In genomic region chr17:53678716-53679115, GRCm38 (mm10) we compare ENCODE assay signal across 8 mouse cellular contexts. TPM values are rescaled to one million over a fixed set of nuclear protein-coding genes. Genes with fewer than 3 reads are reported as not detected.
DNase-seq lines count a peak whose midpoint lies in the region; ATAC-seq and TF ChIP-seq lines count a peak whose summit lies in the region.
"Had no signal": no experiment of that assay in that cellular context is flagged by ENCODE, and none has a peak within 500 bp of the region (broad histone marks: within the 10 kb centered on the region; RNA-seq: fewer than 3 reads in every experiment).

No protein-coding gene starts in this region.

- H3K36me3 ChIP-seq in testis, adult 2 months (ENCODE audit: control insufficient read depth, insufficient read depth, low read length): no peaks in the 10 kb centered on the region

- H3K27ac ChIP-seq in testis, adult 2 months (ENCODE audit: control insufficient read depth, insufficient read depth, low read depth, low read length): no peak overlapping the region
- H3K27ac ChIP-seq: liver, embryonic 15.5 days had no signal

- no peak for DNase-seq in testis, postnatal 14 days (ENCODE audit: low spot score)
- peak; percentile 71 to 77 for DNase-seq in cerebellum, postnatal 25 days
- peak; percentile 43 for DNase-seq in kidney, adult 9 months
- peak; percentile 51 for DNase-seq in left cerebral cortex, postnatal 4 days
- DNase-seq in right cerebral cortex, postnatal 10 days (ENCODE audit: low spot score in 2 of 2): peak; percentile 43 to 61

- no peak for TF ChIP-seq CTCF in testis, adult 2 months (IDR thresholded peaks at IDR 0.05; ENCODE audit: control insufficient read depth, insufficient read depth, insufficient replicate concordance, low read depth, low read length)

- H3K4me1 ChIP-seq in testis, adult 2 months (ENCODE audit: control insufficient read depth, insufficient read depth, low read length): no peaks in the 10 kb centered on the region

- H3K27me3 ChIP-seq in testis, adult 2 months (ENCODE audit: control insufficient read depth, insufficient read depth, low read length): no peaks in the 10 kb centered on the region
- H3K27me3 ChIP-seq: liver, embryonic 15.5 days had no signal

- intact Hi-C loops in left cerebral cortex, postnatal 4 days (cut with DNase I): no loop called here

- ATAC-seq in activated CD4-positive, CD25-positive, alpha-beta regulatory T cell, adult 4 months: no peak

- no peak for TF ChIP-seq POLR2A in testis, adult 2 months (IDR thresholded peaks at IDR 0.05; ENCODE audit: control insufficient read depth, low read depth, low read length)

- H3K4me3 ChIP-seq in testis, adult 2 months (ENCODE audit: control insufficient read depth, low read depth, low read length): peak overlapping the region; percentile 11; the same call in 1 of the 2 replicates
- H3K4me3 ChIP-seq: liver, embryonic 15.5 days had no signal

RNA-seq across cellular contexts. Expression of gene Sgo1, which starts 10.4 kb away (rescaled TPM):
- polyA plus RNA-seq in testis, adult 2 months (2012; rRNA removed): 0.47 TPM in 2 replicates
- total RNA-seq in left cerebral cortex, postnatal 4 days (2021): 1 to 10 TPM; 1.9 to 2.2 TPM
- 10 to 100 TPM in 1 of 2 experiments, 1 to 10 TPM in 1; 7.1 to 12.3 TPM for polyA plus RNA-seq in activated CD4-positive, CD25-positive, alpha-beta regulatory T cell, adult 4 months (2017; shearing (Covaris generic))
